Comparison of ENCODE assay signal across 24 mouse cellular contexts in genomic region chr5:37720670-37721069, GRCm38 (mm10). TPM values are rescaled to one million over a fixed set of nuclear protein-coding genes. Genes with fewer than 3 reads are reported as not detected.
A peak's percentile ranks its signal among the peaks of the same experiment; 100 is the strongest.
DNase-seq lines count a peak whose midpoint lies in the region; ATAC-seq lines count a peak whose summit lies in the region.
"Had no signal": no experiment of that assay in that cellular context is flagged by ENCODE, and none has a peak within 500 bp of the region (broad histone marks: within the 10 kb centered on the region; RNA-seq: fewer than 3 reads in every experiment).

No protein-coding gene starts in this region.

- 0 out of 2 replicates have a peak, but pooled peaks cover 3% of the 10 kb centered on the region for H3K4me1 ChIP-seq in midbrain, embryonic 14.5 days (ENCODE audit: control insufficient read depth, insufficient read depth, low read length)
- no peaks in the 10 kb centered on the region for H3K4me1 ChIP-seq in midbrain, embryonic 11.5 days (ENCODE audit: control insufficient read depth, insufficient read depth, low read length)
- peaks cover 32% of the 10 kb centered on the region for H3K4me1 ChIP-seq in embryonic facial prominence, embryonic 15.5 days
- peaks cover 25% of the 10 kb centered on the region for H3K4me1 ChIP-seq in neural tube, embryonic 15.5 days

- peaks cover 12% of the 10 kb centered on the region; the same call in 1 of the 2 replicates for H3K27me3 ChIP-seq in midbrain, embryonic 14.5 days (ENCODE audit: control insufficient read depth, insufficient read depth, low read length)
- no peaks in the 10 kb centered on the region; the same call in 1 of the 2 replicates for H3K27me3 ChIP-seq in midbrain, embryonic 11.5 days (ENCODE audit: control insufficient read depth, insufficient read depth, low read length)
- peaks cover 31% of the 10 kb centered on the region for H3K27me3 ChIP-seq in embryonic facial prominence, embryonic 15.5 days
- H3K27me3 ChIP-seq in neural tube, embryonic 15.5 days (replicated peaks) = peaks cover 13% of the 10 kb centered on the region

- H3K9ac ChIP-seq in midbrain, embryonic 14.5 days (replicated peaks; ENCODE audit: low read length) = no peak overlapping the region
- no peak overlapping the region for H3K9ac ChIP-seq in midbrain, embryonic 11.5 days (ENCODE audit: low read length)
- no peak overlapping the region for H3K9ac ChIP-seq in embryonic facial prominence, embryonic 15.5 days
- no peak overlapping the region for H3K9ac ChIP-seq in neural tube, embryonic 15.5 days (replicated peaks)
- H3K9ac ChIP-seq: forebrain, embryonic 13.5 days; heart, embryonic 13.5 days; liver, embryonic 14.5 days; lung, embryonic 14.5 days; midbrain, embryonic 13.5 days; neural tube, embryonic 12.5 days had no signal

- H3K4me3 ChIP-seq in midbrain, embryonic 14.5 days (replicated peaks; ENCODE audit: low read depth, low read length) = no peak overlapping the region
- H3K4me3 ChIP-seq in midbrain, embryonic 11.5 days (ENCODE audit: low read depth, low read length) = no peak overlapping the region
- no peak overlapping the region for H3K4me3 ChIP-seq in embryonic facial prominence, embryonic 15.5 days (replicated peaks)
- no peak overlapping the region for H3K4me3 ChIP-seq in neural tube, embryonic 15.5 days (replicated peaks)
- H3K4me3 ChIP-seq: erythroblast, embryonic 14.5 days; forebrain, embryonic 13.5 days; heart, adult 2 months; heart, embryonic 13.5 days; left cerebral cortex, adult 2 months; midbrain, embryonic 13.5 days; neural tube, embryonic 12.5 days had no signal

- no peak for ATAC-seq in midbrain, embryonic 14.5 days (ENCODE audit: low FRiP score, low TSS enrichment)
- ATAC-seq in midbrain, embryonic 11.5 days (ENCODE audit: low FRiP score) = no peak
- ATAC-seq in embryonic facial prominence, embryonic 15.5 days (ENCODE audit: insufficient number of reproducible peaks, low FRiP score, low TSS enrichment, low read depth) = 0 out of 2 replicates have a peak, but pooled peaks have one; percentile 58
- no peak for ATAC-seq in neural tube, embryonic 15.5 days (ENCODE audit: low FRiP score)
- ATAC-seq: forebrain, embryonic 13.5 days; midbrain, embryonic 13.5 days had no signal

- WGBS in midbrain, embryonic 14.5 days = 30% methylated on average over 6 of the region's 6 CpGs
- 55% methylated on average over 6 of the region's 6 CpGs for WGBS in midbrain, embryonic 11.5 days
- 8% methylated on average over 6 of the region's 6 CpGs for WGBS in embryonic facial prominence, embryonic 15.5 days
- 18% methylated on average over 6 of the region's 6 CpGs for WGBS in neural tube, embryonic 15.5 days

- H3K27ac ChIP-seq in midbrain, embryonic 14.5 days (replicated peaks; ENCODE audit: low read depth, low read length) = peak overlapping the region; percentile 37; the same call in 1 of the 2 replicates
- no peak overlapping the region for H3K27ac ChIP-seq in midbrain, embryonic 11.5 days (ENCODE audit: low read depth, low read length)
- 0 out of 2 replicates have a peak overlapping the region, but pooled peaks have one; percentile 34 for H3K27ac ChIP-seq in embryonic facial prominence, embryonic 15.5 days (replicated peaks)
- peak overlapping the region; percentile 41; the same call in 1 of the 2 replicates for H3K27ac ChIP-seq in neural tube, embryonic 15.5 days (replicated peaks)
- H3K27ac ChIP-seq: forebrain, embryonic 13.5 days; heart, adult 2 months; heart, embryonic 13.5 days; kidney, postnatal 0 days; left cerebral cortex, adult 2 months; liver, embryonic 14.5 days; midbrain, embryonic 13.5 days; neural tube, embryonic 12.5 days had no signal

- no peak overlapping the region for H3K4me2 ChIP-seq in midbrain, embryonic 14.5 days (ENCODE audit: low read length)
- no peak overlapping the region for H3K4me2 ChIP-seq in midbrain, embryonic 11.5 days
- no peak overlapping the region for H3K4me2 ChIP-seq in embryonic facial prominence, embryonic 15.5 days (replicated peaks)
- H3K4me2 ChIP-seq in neural tube, embryonic 15.5 days = no peak overlapping the region
- H3K4me2 ChIP-seq: forebrain, embryonic 13.5 days; heart, embryonic 13.5 days; lung, embryonic 14.5 days; midbrain, embryonic 13.5 days; neural tube, embryonic 12.5 days had no signal

- DNase-seq in midbrain, embryonic 14.5 days = peak; percentile 46
- DNase-seq in midbrain, embryonic 11.5 days (ENCODE audit: low spot score, missing footprints) = no peak
- peak; percentile 14 for DNase-seq in embryo, embryonic 10.5 days (ENCODE audit: low spot score)
- no peak for DNase-seq in frontal cortex, postnatal 14 days (ENCODE audit: low spot score in 2 of 2)
- no peak for DNase-seq in urinary bladder, postnatal 10 days (ENCODE audit: low spot score)
- DNase-seq: adrenal gland, postnatal 10 days; cerebellum, adult 9-11 months; gastrocnemius, postnatal 36 days; heart, adult 2 months; heart, postnatal 14 days; kidney, adult 18-20 months; lung, embryonic 14.5 days; thymus, adult 2 months had no signal

- no peaks in the 10 kb centered on the region for H3K9me3 ChIP-seq in midbrain, embryonic 14.5 days (ENCODE audit: control insufficient read depth, low read length)
- H3K9me3 ChIP-seq in midbrain, embryonic 11.5 days (ENCODE audit: control insufficient read depth, low read length) = no peaks in the 10 kb centered on the region
- H3K9me3 ChIP-seq in embryonic facial prominence, embryonic 15.5 days (replicated peaks) = no peaks in the 10 kb centered on the region
- H3K9me3 ChIP-seq in neural tube, embryonic 15.5 days (replicated peaks) = no peaks in the 10 kb centered on the region
- H3K9me3 ChIP-seq: forebrain, embryonic 13.5 days; heart, embryonic 13.5 days; midbrain, embryonic 13.5 days; neural tube, embryonic 12.5 days had no signal

- H3K36me3 ChIP-seq in midbrain, embryonic 14.5 days (ENCODE audit: control insufficient read depth, insufficient read depth, low read length) = no peaks in the 10 kb centered on the region
- H3K36me3 ChIP-seq in midbrain, embryonic 11.5 days (ENCODE audit: control insufficient read depth, insufficient read depth, low read length) = no peaks in the 10 kb centered on the region
- no peaks in the 10 kb centered on the region for H3K36me3 ChIP-seq in embryonic facial prominence, embryonic 15.5 days
- H3K36me3 ChIP-seq in neural tube, embryonic 15.5 days = no peaks in the 10 kb centered on the region
- H3K36me3 ChIP-seq: heart, embryonic 13.5 days; midbrain, embryonic 13.5 days; neural tube, embryonic 12.5 days had no signal

RNA-seq across cellular contexts. Expression of gene Stk32b, which starts 3.7 kb away (rescaled TPM):
- 24.5 and 33.4 TPM in 2 replicates for polyA plus RNA-seq in midbrain, embryonic 14.5 days (2014; fragmentation: Nextera tagmentation; extraction: Ambion mirVana)
- polyA plus RNA-seq in midbrain, embryonic 11.5 days (2014; fragmentation: Nextera tagmentation; extraction: Ambion mirVana) = 4.1 and 5.6 TPM in 2 replicates
- 2.5 and 3.3 TPM in 2 replicates for polyA plus RNA-seq in embryonic facial prominence, embryonic 15.5 days (2015; fragmentation: Nextera tagmentation; extraction: Ambion mirVana)
- polyA plus RNA-seq in neural tube, embryonic 15.5 days (2015; fragmentation: Nextera tagmentation; extraction: Ambion mirVana) = 32.7 and 36.5 TPM in 2 replicates
- polyA plus RNA-seq: small intestine, adult 2 months had no signal

RNA-seq across cellular contexts. Expression of gene Cytl1, which starts 14.6 kb away (rescaled TPM):
- 0.27 TPM in 1 of 2 replicates, not detected in the other for polyA plus RNA-seq in midbrain, embryonic 14.5 days (2014; fragmentation: Nextera tagmentation; extraction: Ambion mirVana)
- 0.17 TPM in 1 of 2 replicates, not detected in the other for polyA plus RNA-seq in midbrain, embryonic 11.5 days (2014; fragmentation: Nextera tagmentation; extraction: Ambion mirVana)
- polyA plus RNA-seq in embryonic facial prominence, embryonic 15.5 days (2015; fragmentation: Nextera tagmentation; extraction: Ambion mirVana) = 41.4 and 55.6 TPM in 2 replicates
- polyA plus RNA-seq in neural tube, embryonic 15.5 days (2015; fragmentation: Nextera tagmentation; extraction: Ambion mirVana) = 2.4 and 4.9 TPM in 2 replicates
- polyA plus RNA-seq: erythroblast, embryonic 14.5 days; forebrain, embryonic 13.5 days had no signal

Comparison
In these comparisons a context has a peak if more than half of its experiments do, and no peak if none do; other contexts are left out.
1. DNase-seq: peak in midbrain, embryonic 14.5 days (single experiment) and embryo, embryonic 10.5 days (single experiment); none in midbrain, embryonic 11.5 days (single experiment), frontal cortex, postnatal 14 days (0 of 2) and urinary bladder, postnatal 10 days (single experiment).